Mouse (Mus musculus) lung, postnatal 0 days (tissue): Measurements from ENCODE around the gene Sorcs2.

ENCODE experiments used
- CTCF ChIP-seq: IDR thresholded peaks from 2 replicates; pipeline ENCODE4 v1.5.1; 2016; ENCODE audit warnings: antibody characterized with exemption, mild to moderate bottlenecking
- EP300 ChIP-seq: IDR thresholded peaks from 2 replicates; pipeline ENCODE4 v1.6.1; 2016; ENCODE audit warnings: antibody characterized with exemption, mild to moderate bottlenecking, control low read depth

GRCm38 (mm10) chr5:36022361-36022760 lies 375.6 kb downstream of the Sorcs2 start:
- TF ChIP-seq CTCF (no peak), EP300 (no peak)
